In genomic region chr11:113468016-113468415, GRCm38 (mm10) we compare ENCODE assay signal across 14 mouse cellular contexts.
DNase-seq lines count a peak whose midpoint lies in the region; ATAC-seq and TF ChIP-seq lines count a peak whose summit lies in the region.
"Had no signal": no experiment of that assay in that cellular context is flagged by ENCODE, and none has a peak within 500 bp of the region (broad histone marks: within the 10 kb centered on the region; RNA-seq: fewer than 3 reads in every experiment).

No protein-coding gene starts in this region.

- peak overlapping the region; percentile 15; the same call in 1 of the 2 replicates for H3K4me2 ChIP-seq in forebrain, embryonic 12.5 days
- H3K4me2 ChIP-seq in hindbrain, embryonic 14.5 days (replicated peaks), result 0 out of 2 replicates have a peak overlapping the region, but pooled peaks have one; percentile 0
- no peak overlapping the region for H3K4me2 ChIP-seq in midbrain, embryonic 16.5 days (ENCODE audit: low read length)
- H3K4me2 ChIP-seq in intestine, embryonic 16.5 days (ENCODE audit: low read depth, low read length), result no peak overlapping the region
- H3K4me2 ChIP-seq: intestine, embryonic 15.5 days; liver, embryonic 15.5 days had no signal

- no peak overlapping the region for H3K9ac ChIP-seq in forebrain, embryonic 12.5 days
- H3K9ac ChIP-seq in hindbrain, embryonic 14.5 days, result no peak overlapping the region
- H3K9ac ChIP-seq in midbrain, embryonic 16.5 days (ENCODE audit: low read depth, low read length), result no peak overlapping the region
- no peak overlapping the region for H3K9ac ChIP-seq in intestine, embryonic 16.5 days (ENCODE audit: low read depth, low read length)
- H3K9ac ChIP-seq: intestine, embryonic 15.5 days; liver, embryonic 15.5 days had no signal

- H3K4me3 ChIP-seq in forebrain, embryonic 12.5 days (replicated peaks), result no peak overlapping the region
- H3K4me3 ChIP-seq in hindbrain, embryonic 14.5 days (replicated peaks; ENCODE audit: low read length), result no peak overlapping the region
- H3K4me3 ChIP-seq in midbrain, embryonic 16.5 days (ENCODE audit: low read depth, low read length), result no peak overlapping the region
- H3K4me3 ChIP-seq in intestine, embryonic 16.5 days (ENCODE audit: low read length), result no peak overlapping the region
- H3K4me3 ChIP-seq: intestine, embryonic 15.5 days; limb, embryonic 10.5 days; liver, embryonic 15.5 days had no signal

- H3K27me3 ChIP-seq in forebrain, embryonic 12.5 days, result no peaks in the 10 kb centered on the region
- no peaks in the 10 kb centered on the region for H3K27me3 ChIP-seq in hindbrain, embryonic 14.5 days (ENCODE audit: control insufficient read depth, insufficient read depth, low read length)
- H3K27me3 ChIP-seq in midbrain, embryonic 16.5 days (ENCODE audit: control insufficient read depth, insufficient read depth, low read depth, low read length), result no peaks in the 10 kb centered on the region
- H3K27me3 ChIP-seq in intestine, embryonic 16.5 days (replicated peaks; ENCODE audit: control insufficient read depth, insufficient read depth, low read length), result no peaks in the 10 kb centered on the region
- H3K27me3 ChIP-seq: intestine, embryonic 15.5 days; liver, embryonic 15.5 days had no signal

- H3K9me3 ChIP-seq in forebrain, embryonic 12.5 days, result no peaks in the 10 kb centered on the region
- H3K9me3 ChIP-seq in hindbrain, embryonic 14.5 days (ENCODE audit: control insufficient read depth, low read length), result no peaks in the 10 kb centered on the region
- H3K9me3 ChIP-seq in midbrain, embryonic 16.5 days (replicated peaks; ENCODE audit: control insufficient read depth, low read length, poor library complexity, severe bottlenecking), result no peaks in the 10 kb centered on the region
- no peaks in the 10 kb centered on the region for H3K9me3 ChIP-seq in intestine, embryonic 16.5 days (ENCODE audit: control insufficient read depth, low read length)
- H3K9me3 ChIP-seq: intestine, embryonic 15.5 days; limb, embryonic 10.5 days; liver, embryonic 15.5 days had no signal

- TF ChIP-seq CTCF in brain, embryonic 14.5 days (IDR thresholded peaks at IDR 0.05; ENCODE audit: borderline replicate concordance, extremely low read depth, insufficient read depth, insufficient read length), result no peak

- peaks cover 33% of the 10 kb centered on the region for H3K4me1 ChIP-seq in forebrain, embryonic 12.5 days
- H3K4me1 ChIP-seq in hindbrain, embryonic 14.5 days (replicated peaks; ENCODE audit: control insufficient read depth, insufficient read depth, low read length), result peaks cover 15% of the 10 kb centered on the region
- peaks cover 13% of the 10 kb centered on the region; the same call in 1 of the 2 replicates for H3K4me1 ChIP-seq in midbrain, embryonic 16.5 days (ENCODE audit: control insufficient read depth, insufficient read depth, low read length)
- H3K4me1 ChIP-seq in intestine, embryonic 16.5 days (ENCODE audit: control insufficient read depth, insufficient read depth, low read length), result 0 out of 2 replicates have a peak, but pooled peaks cover 2% of the 10 kb centered on the region
- H3K4me1 ChIP-seq: intestine, embryonic 15.5 days had no signal

- peak; percentile 89 for DNase-seq in brain, embryonic 14.5 days (ENCODE audit: low read depth)
- no peak for DNase-seq in hindbrain, embryonic 14.5 days (ENCODE audit: low spot score)
- no peak for DNase-seq in right cerebral cortex, adult 2 months (ENCODE audit: low spot score in 2 of 2)
- DNase-seq in frontal cortex, postnatal 25 days (ENCODE audit: low spot score in 2 of 2), result no peak
- DNase-seq: adrenal gland, postnatal 14 days; heart, adult 18-20 months; layer of hippocampus, postnatal 36 days; lung, postnatal 4 days had no signal

- no peaks in the 10 kb centered on the region for H3K36me3 ChIP-seq in forebrain, embryonic 12.5 days (replicated peaks)
- no peaks in the 10 kb centered on the region for H3K36me3 ChIP-seq in hindbrain, embryonic 14.5 days (replicated peaks; ENCODE audit: control insufficient read depth, insufficient read depth)
- no peaks in the 10 kb centered on the region for H3K36me3 ChIP-seq in midbrain, embryonic 16.5 days (ENCODE audit: control insufficient read depth, insufficient read depth, low read length)
- H3K36me3 ChIP-seq in intestine, embryonic 16.5 days (ENCODE audit: control insufficient read depth, insufficient read depth, low read length), result no peaks in the 10 kb centered on the region
- H3K36me3 ChIP-seq: intestine, embryonic 15.5 days; limb, embryonic 10.5 days; liver, embryonic 15.5 days had no signal

- H3K27ac ChIP-seq in forebrain, embryonic 12.5 days, result peak overlapping the region; percentile 91
- peak overlapping the region; percentile 63 for H3K27ac ChIP-seq in hindbrain, embryonic 14.5 days
- peak overlapping the region; percentile 40 for H3K27ac ChIP-seq in midbrain, embryonic 16.5 days (ENCODE audit: low read length)
- no peak overlapping the region for H3K27ac ChIP-seq in intestine, embryonic 16.5 days (ENCODE audit: low read length)
- H3K27ac ChIP-seq: intestine, embryonic 15.5 days; limb, embryonic 10.5 days; liver, embryonic 15.5 days had no signal

- peak; percentile 63 for ATAC-seq in forebrain, embryonic 12.5 days (ENCODE audit: low FRiP score)
- ATAC-seq in hindbrain, embryonic 14.5 days (ENCODE audit: low FRiP score), result peak; percentile 16; the same call in 1 of the 2 replicates
- no peak for ATAC-seq in midbrain, embryonic 16.5 days
- no peak for ATAC-seq in intestine, embryonic 16.5 days
- ATAC-seq: intestine, embryonic 15.5 days had no signal

- TF ChIP-seq POLR2A in brain, embryonic 14.5 days (IDR thresholded peaks at IDR 0.05; ENCODE audit: borderline replicate concordance, extremely low read depth, insufficient read depth, insufficient read length, poor library complexity, severe bottlenecking), result no peak

- 20% methylated on average over 10 of the region's 10 CpGs for WGBS in forebrain, embryonic 12.5 days
- WGBS in hindbrain, embryonic 14.5 days, result 23% methylated on average over 10 of the region's 10 CpGs
- 19% methylated on average over 10 of the region's 10 CpGs for WGBS in midbrain, embryonic 16.5 days
- 70% methylated on average over 10 of the region's 10 CpGs for WGBS in intestine, embryonic 16.5 days

Comparison
In these comparisons a context has a peak if more than half of its experiments do, and no peak if none do; other contexts are left out.
1. ATAC-seq: peak in forebrain, embryonic 12.5 days (single experiment) and hindbrain, embryonic 14.5 days (single experiment); none in midbrain, embryonic 16.5 days (single experiment) and intestine, embryonic 16.5 days (single experiment).
2. H3K4me2 ChIP-seq: peak in forebrain, embryonic 12.5 days (single experiment) and hindbrain, embryonic 14.5 days (single experiment); none in midbrain, embryonic 16.5 days (single experiment) and intestine, embryonic 16.5 days (single experiment).